Mouse (Mus musculus): ENCODE data around the gene Aldh3a2. TPM values are rescaled to one million over a fixed set of nuclear protein-coding genes. Genes with fewer than 3 reads are reported as not detected.

Gene Aldh3a2
- polyA plus RNA-seq, 1 experiment from 2014 or later, result 28.5 TPM

DNA sequence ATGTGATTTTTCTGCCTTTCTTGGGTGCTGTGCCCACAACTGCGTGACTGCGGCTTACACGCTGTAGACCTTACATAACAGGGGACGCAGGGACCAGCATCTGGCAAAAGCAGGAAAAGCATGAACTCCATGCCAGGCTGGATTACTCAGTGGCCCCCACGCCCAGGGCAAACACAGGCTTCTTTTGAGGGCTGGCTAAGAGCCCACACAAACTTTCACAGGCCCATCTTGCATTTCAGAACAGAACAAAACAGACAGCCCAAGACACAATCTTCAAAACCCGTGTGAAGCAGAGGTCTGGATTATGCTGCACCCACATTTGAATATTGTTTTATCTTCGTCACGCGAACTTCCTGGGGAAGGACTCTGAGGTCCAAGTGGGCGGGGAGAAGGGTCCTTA is 58.9 kb downstream of the Aldh3a2 start:
- WGBS, result 84% methylated on average over 10 of the region's 10 CpGs
- no peak for ATAC-seq (ENCODE audit: low FRiP score)
- Histone ChIP-seq H3K9me3 (replicated peaks) (no peaks in the 10 kb centered on the region), H3K27me3 (replicated peaks) (0 out of 2 replicates have a peak, but pooled peaks cover 3% of the 10 kb centered on the region), H3K4me2 (no peak overlapping the region), H3K4me1 (peaks cover 10% of the 10 kb centered on the region; the same call in 1 of the 2 replicates), H3K27ac (replicated peaks) (no peak overlapping the region), H3K9ac (replicated peaks) (no peak overlapping the region), H3K4me3 (replicated peaks) (no peak overlapping the region), H3K36me3 (no peaks in the 10 kb centered on the region)

- no peak for ATAC-seq (ENCODE audit: low FRiP score)
- Histone ChIP-seq H3K9me3 (replicated peaks) (no peaks in the 10 kb centered on the region), H3K4me2 (no peak within 1 kb of the TSS), H3K36me3 (no peaks in the 10 kb centered on the region), H3K9ac (replicated peaks) (no peak within 1 kb of the TSS), H3K4me3 (replicated peaks) (no peak within 1 kb of the TSS), H3K27ac (replicated peaks) (no peak within 1 kb of the TSS), H3K4me1 (peaks cover 10% of the 10 kb centered on the region; the same call in 1 of the 2 replicates), H3K27me3 (replicated peaks) (0 out of 2 replicates have a peak, but pooled peaks cover 3% of the 10 kb centered on the region)
- 75% methylated on average over 10 of the region's 10 CpGs for WGBS
These were observed 59.6 kb downstream of the Aldh3a2 start, which contains the start of gene Aldh3a1 for GRCm38 (mm10) chr11:61207487-61208246. Gene Aldh3a1 (plus strand): TSS chr11:61207537.

- no peak for ATAC-seq (ENCODE audit: low FRiP score)
- no peak overlapping the region for H3K27ac ChIP-seq (replicated peaks)
- no peak overlapping the region for H3K4me2 ChIP-seq
- H3K36me3 ChIP-seq, result no peaks in the 10 kb centered on the region
- 0 out of 2 replicates have a peak, but pooled peaks cover 10% of the 10 kb centered on the region for H3K4me1 ChIP-seq
- no peak overlapping the region for H3K4me3 ChIP-seq (replicated peaks)
- no peaks in the 10 kb centered on the region for H3K9me3 ChIP-seq (replicated peaks)
- no peaks in the 10 kb centered on the region for H3K27me3 ChIP-seq (replicated peaks)
- WGBS, result 92% methylated on average over 3 of the region's 3 CpGs
- no peak overlapping the region for H3K9ac ChIP-seq (replicated peaks)
These were observed 61.1 kb downstream of the Aldh3a2 start for GRCm38 (mm10) chr11:61206136-61206535.

GRCm38 (mm10) chr11:61205167-61205950 is 61.9 kb downstream of the Aldh3a2 start:
- H3K4me2 ChIP-seq, result no peak overlapping the region
- no peak overlapping the region for H3K4me3 ChIP-seq (replicated peaks)
- WGBS, result 97% methylated on average over 10 of the region's 10 CpGs
- H3K9me3 ChIP-seq (replicated peaks), result no peaks in the 10 kb centered on the region
- H3K4me1 ChIP-seq, result 0 out of 2 replicates have a peak, but pooled peaks cover 10% of the 10 kb centered on the region
- no peaks in the 10 kb centered on the region for H3K27me3 ChIP-seq (replicated peaks)
- H3K9ac ChIP-seq (replicated peaks), result no peak overlapping the region
- no peak for ATAC-seq (ENCODE audit: low FRiP score)
- no peak overlapping the region for H3K27ac ChIP-seq (replicated peaks)
- H3K36me3 ChIP-seq, result no peaks in the 10 kb centered on the region

DNA sequence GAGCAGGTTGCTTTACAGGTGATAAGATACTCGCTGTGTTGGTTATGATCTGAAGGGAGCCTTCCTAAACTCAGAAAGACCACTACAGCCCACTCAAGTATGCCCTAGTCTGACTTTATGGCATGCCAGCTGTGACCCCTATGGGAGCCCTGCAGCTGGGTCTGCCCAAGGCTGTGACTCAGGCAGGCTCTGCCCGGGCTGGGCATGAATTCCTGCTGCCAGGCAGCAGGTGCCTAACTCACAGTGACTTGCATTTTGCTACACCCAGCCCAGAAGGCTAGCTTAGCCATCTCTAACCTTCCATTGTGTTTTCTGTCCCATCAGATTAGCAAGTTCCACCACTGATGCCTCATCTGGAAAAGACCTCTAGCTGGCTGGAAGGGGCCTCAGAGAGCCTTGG is 64.5 kb downstream of the Aldh3a2 start:
- Histone ChIP-seq H3K4me1 (0 out of 2 replicates have a peak, but pooled peaks cover 10% of the 10 kb centered on the region), H3K27me3 (replicated peaks) (no peaks in the 10 kb centered on the region), H3K4me2 (no peak overlapping the region), H3K9me3 (replicated peaks) (no peaks in the 10 kb centered on the region), H3K27ac (replicated peaks) (no peak overlapping the region), H3K4me3 (replicated peaks) (no peak overlapping the region), H3K36me3 (no peaks in the 10 kb centered on the region), H3K9ac (replicated peaks) (no peak overlapping the region)
- WGBS, result 73% methylated on average over 2 of the region's 2 CpGs
- no peak for ATAC-seq (ENCODE audit: low FRiP score)

- Histone ChIP-seq H3K4me2 (no peak overlapping the region), H3K27me3 (replicated peaks) (no peaks in the 10 kb centered on the region), H3K4me3 (replicated peaks) (no peak overlapping the region), H3K9ac (replicated peaks) (no peak overlapping the region), H3K27ac (replicated peaks) (no peak overlapping the region), H3K4me1 (0 out of 2 replicates have a peak, but pooled peaks cover 4% of the 10 kb centered on the region), H3K36me3 (no peaks in the 10 kb centered on the region), H3K9me3 (replicated peaks) (no peaks in the 10 kb centered on the region)
- no peak for ATAC-seq (ENCODE audit: low FRiP score)
- 68% methylated on average over 6 of the region's 6 CpGs for WGBS
These were observed 65.1 kb downstream of the Aldh3a2 start for GRCm38 (mm10) chr11:61202186-61202585.

GRCm38 (mm10) chr11:61199620-61200362 is 67.5 kb downstream of the Aldh3a2 start:
- Histone ChIP-seq H3K27ac (replicated peaks) (no peak overlapping the region), H3K27me3 (replicated peaks) (no peaks in the 10 kb centered on the region), H3K4me3 (replicated peaks) (no peak overlapping the region), H3K36me3 (no peaks in the 10 kb centered on the region), H3K4me2 (no peak overlapping the region), H3K9ac (replicated peaks) (no peak overlapping the region), H3K4me1 (no peaks in the 10 kb centered on the region), H3K9me3 (replicated peaks) (no peaks in the 10 kb centered on the region)
- ATAC-seq (ENCODE audit: low FRiP score), result no peak
- 66% methylated on average over 4 of the region's 4 CpGs for WGBS

GRCm38 (mm10) chr11:61197935-61198334 is 69.3 kb downstream of the Aldh3a2 start:
- no peaks in the 10 kb centered on the region for H3K36me3 ChIP-seq
- H3K4me2 ChIP-seq, result no peak overlapping the region
- H3K9me3 ChIP-seq (replicated peaks), result no peaks in the 10 kb centered on the region
- H3K4me1 ChIP-seq, result no peaks in the 10 kb centered on the region
- H3K27ac ChIP-seq (replicated peaks), result no peak overlapping the region
- H3K4me3 ChIP-seq (replicated peaks), result no peak overlapping the region
- peaks cover 5% of the 10 kb centered on the region; the same call in 1 of the 2 replicates for H3K27me3 ChIP-seq (replicated peaks)
- no peak overlapping the region for H3K9ac ChIP-seq (replicated peaks)
- ATAC-seq (ENCODE audit: low FRiP score), result no peak

DNA sequence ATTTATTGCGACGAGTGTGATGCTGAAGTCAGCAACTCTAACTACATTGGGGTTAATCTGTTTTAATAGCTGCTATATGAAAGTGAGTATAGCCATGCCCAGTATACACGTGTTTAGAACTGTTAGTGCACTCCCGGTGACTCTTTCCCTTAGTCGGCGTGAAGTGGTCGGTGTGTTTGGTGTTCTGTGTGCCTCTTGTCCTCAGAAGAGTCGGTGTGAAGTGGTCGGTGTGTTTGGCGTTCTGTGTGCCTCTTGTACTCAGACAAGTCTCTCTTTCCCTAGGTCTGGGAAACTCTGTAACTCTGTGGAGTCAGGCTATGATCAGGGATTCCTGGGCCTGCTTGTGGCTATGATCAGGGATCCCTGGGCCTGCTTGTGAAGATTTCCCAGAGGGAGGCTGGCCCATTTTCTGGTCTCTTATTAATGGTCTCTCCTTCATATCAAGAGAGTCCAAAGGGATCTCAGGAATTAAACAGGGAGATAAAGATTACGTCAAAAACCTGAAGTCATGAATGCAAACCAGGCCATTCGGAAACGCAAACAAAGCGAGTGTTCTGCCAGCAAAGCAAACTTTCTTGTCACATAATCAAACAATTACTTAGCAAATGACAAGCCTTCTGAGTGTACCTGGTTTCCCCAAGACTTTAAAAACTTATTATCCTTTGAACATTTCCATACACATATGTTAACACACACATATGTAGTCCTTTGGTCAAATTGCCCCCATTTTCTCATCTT is 70.5 kb downstream of the Aldh3a2 start:
- WGBS, result 84% methylated on average over 14 of the region's 14 CpGs
- Histone ChIP-seq H3K4me1 (no peaks in the 10 kb centered on the region), H3K36me3 (no peaks in the 10 kb centered on the region), H3K9me3 (replicated peaks) (no peaks in the 10 kb centered on the region), H3K9ac (replicated peaks) (no peak overlapping the region), H3K4me2 (no peak overlapping the region), H3K27ac (replicated peaks) (no peak overlapping the region), H3K27me3 (replicated peaks) (peaks cover 5% of the 10 kb centered on the region; the same call in 1 of the 2 replicates), H3K4me3 (replicated peaks) (no peak overlapping the region)
- ATAC-seq (ENCODE audit: low FRiP score), result no peak

DNA sequence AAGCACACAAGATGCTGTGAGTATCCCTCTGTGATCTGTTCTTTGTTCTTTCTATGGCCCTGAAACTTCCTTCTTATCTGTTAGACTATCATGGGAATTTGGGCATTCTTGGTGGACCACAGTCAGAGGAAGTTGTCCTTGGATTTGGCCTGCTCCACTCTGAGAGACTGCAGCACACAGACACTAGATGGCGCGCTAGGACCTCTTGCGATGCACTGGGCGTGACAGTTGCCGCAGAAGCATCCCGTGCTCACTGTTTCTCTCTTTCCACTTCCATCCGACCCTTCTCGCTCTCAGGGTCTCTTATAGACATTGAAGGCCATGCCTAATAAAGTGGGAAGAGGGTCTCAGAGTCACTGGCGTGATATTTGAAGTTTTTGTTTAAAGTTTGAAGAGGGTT is 73.9 kb downstream of the Aldh3a2 start:
- no peaks in the 10 kb centered on the region for H3K36me3 ChIP-seq

DNA sequence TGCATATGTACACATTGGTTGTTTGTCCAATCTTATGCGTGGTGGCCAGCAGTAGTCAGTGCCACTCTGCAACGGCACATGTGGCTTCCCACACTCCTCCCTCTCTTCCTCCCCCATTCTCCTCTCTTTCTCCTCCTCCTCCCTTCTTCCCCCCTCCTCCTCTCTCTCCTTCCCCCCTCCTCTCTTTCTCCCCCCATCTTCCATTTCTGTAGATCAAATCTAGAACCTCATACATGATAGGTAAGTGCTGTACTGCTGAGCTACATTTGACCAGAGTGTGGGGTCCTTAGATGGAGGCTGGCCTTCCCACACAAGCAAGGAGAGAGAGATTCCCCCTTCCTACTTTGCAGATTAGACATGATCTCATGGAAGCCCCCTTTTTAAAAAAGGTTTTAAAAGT is 74.5 kb downstream of the Aldh3a2 start:
- Histone ChIP-seq H3K9me3 (replicated peaks) (no peaks in the 10 kb centered on the region), H3K9ac (replicated peaks) (no peak overlapping the region), H3K27ac (replicated peaks) (no peak overlapping the region), H3K4me2 (no peak overlapping the region), H3K36me3 (no peaks in the 10 kb centered on the region), H3K27me3 (replicated peaks) (peaks cover 5% of the 10 kb centered on the region; the same call in 1 of the 2 replicates), H3K4me3 (replicated peaks) (no peak overlapping the region), H3K4me1 (0 out of 2 replicates have a peak, but pooled peaks cover 6% of the 10 kb centered on the region)
- 96% methylated on average over 2 of the region's 2 CpGs for WGBS
- no peak for ATAC-seq (ENCODE audit: low FRiP score)

More for the DNA sequence above, 73.9 kb downstream of the Aldh3a2 start:
- no peak overlapping the region for H3K9ac ChIP-seq (replicated peaks)
- no peak overlapping the region for H3K27ac ChIP-seq (replicated peaks)
- no peak overlapping the region for H3K4me2 ChIP-seq
- ATAC-seq (ENCODE audit: low FRiP score), result no peak
- H3K4me1 ChIP-seq, result 0 out of 2 replicates have a peak, but pooled peaks cover 6% of the 10 kb centered on the region
- 11% methylated on average over 9 of the region's 9 CpGs for WGBS
- H3K27me3 ChIP-seq (replicated peaks), result peaks cover 5% of the 10 kb centered on the region; the same call in 1 of the 2 replicates
- H3K4me3 ChIP-seq (replicated peaks), result no peak overlapping the region
- no peaks in the 10 kb centered on the region for H3K9me3 ChIP-seq (replicated peaks)
